In genomic region chr4:138825751-138826567, GRCm38 (mm10) we compare ENCODE assay signal across 13 mouse cellular contexts. TPM values are rescaled to one million over a fixed set of nuclear protein-coding genes. Genes with fewer than 3 reads are reported as not detected.
DNase-seq lines count a peak whose midpoint lies in the region; ATAC-seq and TF ChIP-seq lines count a peak whose summit lies in the region.
"Had no signal": no experiment of that assay in that cellular context is flagged by ENCODE, and none has a peak within 500 bp of the region (broad histone marks: within the 10 kb centered on the region; RNA-seq: fewer than 3 reads in every experiment).

No protein-coding gene starts in this region.

- H3K9me3 ChIP-seq in limb, embryonic 11.5 days (ENCODE audit: control insufficient read depth, low read length): peaks cover 2% of the 10 kb centered on the region; the same call in 1 of the 2 replicates
- H3K9me3 ChIP-seq in stomach, postnatal 0 days (ENCODE audit: control insufficient read depth, low read length): no peaks in the 10 kb centered on the region
- H3K9me3 ChIP-seq: hindbrain, embryonic 15.5 days had no signal

- TF ChIP-seq CTCF in stomach, postnatal 0 days (IDR thresholded peaks at IDR 0.05; ENCODE audit: low read depth): no peak

- H3K9ac ChIP-seq in limb, embryonic 11.5 days (ENCODE audit: low read length): no peak overlapping the region
- H3K9ac ChIP-seq in stomach, postnatal 0 days (ENCODE audit: low read length): no peak overlapping the region
- H3K9ac ChIP-seq: embryonic facial prominence, embryonic 12.5 days; hindbrain, embryonic 15.5 days had no signal

- peak; percentile 14 for DNase-seq in gastrocnemius, adult 18-20 months (ENCODE audit: low spot score)
- DNase-seq in gastrocnemius, postnatal 10 days: no peak
- peak; percentile 26 for DNase-seq in urinary bladder, postnatal 14 days (ENCODE audit: low spot score)
- no peak for DNase-seq in urinary bladder, postnatal 10 days (ENCODE audit: low spot score)
- DNase-seq in limb, embryonic 11.5 days (ENCODE audit: low spot score): peak; percentile 56
- peak; percentile 35 for DNase-seq in stomach, postnatal 0 days (ENCODE audit: low spot score)
- no peak for DNase-seq in c-Kit-positive CD71-positive TER-119-positive erythroid progenitor cells, embryonic 14.5 days (ENCODE audit: low spot score)
- DNase-seq in testis, postnatal 14 days (ENCODE audit: low spot score): no peak
- DNase-seq: left cerebral cortex, postnatal 4 days had no signal

- H3K4me1 ChIP-seq in limb, embryonic 11.5 days (ENCODE audit: control insufficient read depth, insufficient read depth, low read length): peaks cover 11% of the 10 kb centered on the region
- peaks cover 2% of the 10 kb centered on the region; the same call in 1 of the 2 replicates for H3K4me1 ChIP-seq in stomach, postnatal 0 days (replicated peaks; ENCODE audit: control insufficient read depth, insufficient read depth)
- H3K4me1 ChIP-seq: hindbrain, embryonic 15.5 days had no signal

- no peak overlapping the region for H3K4me2 ChIP-seq in limb, embryonic 11.5 days (ENCODE audit: low read depth, severe bottlenecking)
- no peak overlapping the region; the same call in none of the 2 replicates for H3K4me2 ChIP-seq in stomach, postnatal 0 days (replicated peaks; ENCODE audit: low read depth)
- H3K4me2 ChIP-seq: embryonic facial prominence, embryonic 12.5 days; hindbrain, embryonic 15.5 days had no signal

- H3K27ac ChIP-seq in limb, embryonic 11.5 days (replicated peaks; ENCODE audit: low read depth, low read length): no peak overlapping the region
- H3K27ac ChIP-seq in stomach, postnatal 0 days (replicated peaks): no peak overlapping the region
- H3K27ac ChIP-seq: embryonic facial prominence, embryonic 12.5 days; hindbrain, embryonic 15.5 days had no signal

- no peak for ATAC-seq in limb, embryonic 11.5 days (ENCODE audit: insufficient number of reproducible peaks, low FRiP score, low TSS enrichment, low read depth)
- peak; percentile 63; the same call in 1 of the 2 replicates for ATAC-seq in stomach, postnatal 0 days (ENCODE audit: low FRiP score, low TSS enrichment)
- ATAC-seq: Patski had no signal

- H3K4me3 ChIP-seq in limb, embryonic 11.5 days (ENCODE audit: low read depth, low read length): no peak overlapping the region
- H3K4me3 ChIP-seq in stomach, postnatal 0 days (ENCODE audit: low read depth, low read length): no peak overlapping the region
- H3K4me3 ChIP-seq: embryonic facial prominence, embryonic 12.5 days; hindbrain, embryonic 15.5 days; midbrain, embryonic 10.5 days had no signal

- no peak for TF ChIP-seq EP300 in stomach, postnatal 0 days (optimal IDR thresholded peaks at IDR 0.05)

- H3K36me3 ChIP-seq in limb, embryonic 11.5 days (ENCODE audit: control insufficient read depth, insufficient read depth, low read length): no peaks in the 10 kb centered on the region
- H3K36me3 ChIP-seq in stomach, postnatal 0 days (ENCODE audit: control insufficient read depth, insufficient read depth, low read length): no peaks in the 10 kb centered on the region
- H3K36me3 ChIP-seq: embryonic facial prominence, embryonic 12.5 days; hindbrain, embryonic 15.5 days; midbrain, embryonic 10.5 days had no signal

- H3K27me3 ChIP-seq in limb, embryonic 11.5 days (ENCODE audit: control insufficient read depth, insufficient read depth, low read length): no peaks in the 10 kb centered on the region
- H3K27me3 ChIP-seq in stomach, postnatal 0 days (ENCODE audit: control insufficient read depth, insufficient read depth, low read length): no peaks in the 10 kb centered on the region
- H3K27me3 ChIP-seq: embryonic facial prominence, embryonic 12.5 days; hindbrain, embryonic 15.5 days had no signal

- 15% methylated on average over 18 of the region's 18 CpGs for WGBS in limb, embryonic 11.5 days
- WGBS in stomach, postnatal 0 days: 11% methylated on average over 18 of the region's 18 CpGs

RNA-seq across cellular contexts. Expression of gene Pla2g5, which starts 37.3 kb away (rescaled TPM):
- total RNA-seq in gastrocnemius, adult 18-20 months (2021): 1 to 10 TPM; 1.6 to 5.4 TPM
- total RNA-seq in gastrocnemius, postnatal 10 days (2021): 1 to 10 TPM; 2.3 to 5.6 TPM
- polyA plus RNA-seq in limb, embryonic 11.5 days (2014; fragmentation: Nextera tagmentation; extraction: Ambion mirVana): 0.12 TPM in 1 of 2 replicates, not detected in the other
- polyA plus RNA-seq in stomach, postnatal 0 days (2015; fragmentation: Nextera tagmentation; extraction: Ambion mirVana): 0.28 and 0.34 TPM in 2 replicates

RNA-seq across cellular contexts. Expression of gene Gm13030, which starts 47.8 kb away (rescaled TPM):
- not detected for total RNA-seq in gastrocnemius, adult 18-20 months (2021)
- not detected for total RNA-seq in gastrocnemius, postnatal 10 days (2021)
- polyA plus RNA-seq in limb, embryonic 11.5 days (2014; fragmentation: Nextera tagmentation; extraction: Ambion mirVana): not detected in 2 replicates
- polyA plus RNA-seq in stomach, postnatal 0 days (2015; fragmentation: Nextera tagmentation; extraction: Ambion mirVana): not detected in 2 replicates
- total RNA-seq: left cerebral cortex, postnatal 4 days had no signal
- polyA plus RNA-seq: embryonic facial prominence, embryonic 12.5 days; hindbrain, embryonic 15.5 days; midbrain, embryonic 10.5 days; Patski had no signal

RNA-seq across cellular contexts. Expression of gene Pla2g2d, which starts 50.4 kb away (rescaled TPM):
- under 1 TPM; 0.39 to 0.59 TPM for total RNA-seq in gastrocnemius, adult 18-20 months (2021)
- total RNA-seq in gastrocnemius, postnatal 10 days (2021): not detected
- not detected in 2 replicates for polyA plus RNA-seq in limb, embryonic 11.5 days (2014; fragmentation: Nextera tagmentation; extraction: Ambion mirVana)
- 0.21 and 0.27 TPM in 2 replicates for polyA plus RNA-seq in stomach, postnatal 0 days (2015; fragmentation: Nextera tagmentation; extraction: Ambion mirVana)
- total RNA-seq: left cerebral cortex, postnatal 4 days had no signal

RNA-seq across cellular contexts. Expression of gene Pla2g2e, which starts 51.8 kb away (rescaled TPM):
- not detected for total RNA-seq in gastrocnemius, adult 18-20 months (2021)
- total RNA-seq in gastrocnemius, postnatal 10 days (2021): not detected
- not detected in 2 replicates for polyA plus RNA-seq in limb, embryonic 11.5 days (2014; fragmentation: Nextera tagmentation; extraction: Ambion mirVana)
- 0.22 TPM in 1 of 2 replicates, not detected in the other for polyA plus RNA-seq in stomach, postnatal 0 days (2015; fragmentation: Nextera tagmentation; extraction: Ambion mirVana)
- total RNA-seq: left cerebral cortex, postnatal 4 days had no signal
- polyA plus RNA-seq: embryonic facial prominence, embryonic 12.5 days; hindbrain, embryonic 15.5 days; midbrain, embryonic 10.5 days; Patski had no signal

Comparison
In these comparisons a context has a peak if more than half of its experiments do, and no peak if none do; other contexts are left out.
1. DNase-seq: peak in gastrocnemius, adult 18-20 months (single experiment), urinary bladder, postnatal 14 days (single experiment), limb, embryonic 11.5 days (single experiment) and stomach, postnatal 0 days (single experiment); none in gastrocnemius, postnatal 10 days (single experiment), urinary bladder, postnatal 10 days (single experiment), c-Kit-positive CD71-positive TER-119-positive erythroid progenitor cells, embryonic 14.5 days (single experiment) and testis, postnatal 14 days (single experiment).